Mouse (Mus musculus) CH12.LX (cell line): ENCODE data around the gene Cebpe. TPM values are rescaled to one million over a fixed set of nuclear protein-coding genes. Genes with fewer than 3 reads are reported as not detected.

Experiments
- DNase-seq: peaks from one replicate; pipeline ENCODE4 v3.0.0-alpha.2; 2013; ENCODE audit errors: extremely low read depth
- H3K27ac ChIP-seq: 2 replicates; pipeline ENCODE4 v1.5.1; 2012; ENCODE audit warnings: low read depth, mild to moderate bottlenecking, control low read depth, moderate library complexity; ENCODE audit not compliant: insufficient read depth
- H3K27me3 ChIP-seq: replicated peaks from 2 replicates; pipeline ENCODE3; 2012; ENCODE audit warnings: inconsistent platforms
- H3K36me3 ChIP-seq, 2 experiments: replicated peaks in 1 of 2; 2 replicates each; pipeline versions ENCODE3 to v1.6.1; 2012; ENCODE audit warnings: inconsistent platforms in 1 of 2, low read length in 1 of 2, mild to moderate bottlenecking in 1 of 2, mixed read lengths in 1 of 2, moderate library complexity in 1 of 2; ENCODE audit not compliant: control insufficient read depth in 1 of 2, insufficient read depth in 1 of 2
- H3K4me1 ChIP-seq, 2 experiments: 2 replicates each; pipeline ENCODE4 v1.6.1; 2012; ENCODE audit warnings: inconsistent platforms in 1 of 2, moderate library complexity in 1 of 2; ENCODE audit not compliant: insufficient read depth in 2 of 2, control insufficient read depth in 1 of 2
- H3K4me2 ChIP-seq: 2 replicates; pipeline ENCODE4 v1.6.1; 2012; ENCODE audit warnings: low read depth, mild to moderate bottlenecking, control low read depth; ENCODE audit not compliant: poor library complexity, insufficient read depth, severe bottlenecking
- H3K4me3 ChIP-seq, 3 experiments: fragments of 150-350 bp in 1 of 3; sonication (generic) in 1 of 3; replicated peaks in 1 of 3; 2 replicates each; pipeline versions ENCODE3 to v1.5.1; 2011 to 2012; ENCODE audit warnings: low read depth in 2 of 3, low read length in 2 of 3, mild to moderate bottlenecking in 2 of 3, moderate library complexity in 2 of 3, control low read depth in 1 of 3, improper control_type of control experiment in 1 of 3, inconsistent platforms in 1 of 3, mixed read lengths in 1 of 3; ENCODE audit not compliant: poor library complexity in 1 of 3
- H3K79me2 ChIP-seq: replicated peaks from 2 replicates; pipeline ENCODE4 v1.6.1; 2012; ENCODE audit warnings: mild to moderate bottlenecking, moderate library complexity; ENCODE audit not compliant: control insufficient read depth, poor library complexity, insufficient read depth, severe bottlenecking; ENCODE audit errors: extremely low read depth
- H3K9ac ChIP-seq: 2 replicates; pipeline ENCODE4 v1.6.1; 2012; ENCODE audit warnings: low read depth, mild to moderate bottlenecking, control low read depth, moderate library complexity; ENCODE audit not compliant: insufficient read depth
- H3K9me3 ChIP-seq: replicated peaks from 2 replicates; pipeline ENCODE3; 2012; ENCODE audit warnings: low read length, inconsistent platforms, mixed read lengths
- CTCF ChIP-seq, 2 experiments: IDR thresholded peaks in 1 of 2; conservative IDR thresholded peaks in 1 of 2; 2 replicates each; pipeline ENCODE4 v1.5.1; 2011 to 2012; ENCODE audit warnings: low read depth in 2 of 2, low read length in 2 of 2, improper control_type of control experiment in 1 of 2, inconsistent platforms in 1 of 2, mild to moderate bottlenecking in 1 of 2, moderate library complexity in 1 of 2
- EP300 ChIP-seq: IDR thresholded peaks from 2 replicates; pipeline ENCODE4 v1.6.1; 2011; ENCODE audit warnings: low read length, improper control_type of control experiment
- ETS1 ChIP-seq: conservative IDR thresholded peaks from 2 replicates; pipeline ENCODE4 v1.6.1; 2012; ENCODE audit warnings: low read depth, mild to moderate bottlenecking, inconsistent platforms, low read length, improper control_type of control experiment, moderate library complexity
- GABPA ChIP-seq: IDR thresholded peaks from 2 replicates; pipeline ENCODE4 v1.6.1; 2012; ENCODE audit warnings: low read depth, low read length, improper control_type of control experiment, inconsistent platforms; ENCODE audit not compliant: insufficient replicate concordance
- HCFC1 ChIP-seq: IDR thresholded peaks from 2 replicates; pipeline ENCODE4 v1.6.1; 2012; ENCODE audit warnings: low read depth, mild to moderate bottlenecking, inconsistent platforms, low read length, improper control_type of control experiment
- JUN ChIP-seq: IDR thresholded peaks from 2 replicates; pipeline ENCODE4 v1.6.1; 2011; ENCODE audit warnings: low read depth, mild to moderate bottlenecking, low read length, improper control_type of control experiment, moderate library complexity; ENCODE audit not compliant: insufficient read depth
- JUND ChIP-seq: conservative IDR thresholded peaks from 2 replicates; pipeline ENCODE4 v1.6.1; 2011; ENCODE audit warnings: low read depth, low read length, improper control_type of control experiment
- KAT2A ChIP-seq: IDR thresholded peaks from 2 replicates; pipeline ENCODE4 v1.6.1; 2012; ENCODE audit warnings: low read length, improper control_type of control experiment, inconsistent platforms; ENCODE audit not compliant: insufficient replicate concordance
- MAX ChIP-seq: IDR thresholded peaks from 2 replicates; pipeline ENCODE4 v1.6.1; 2011; ENCODE audit warnings: low read length, improper control_type of control experiment
- MAZ ChIP-seq: IDR thresholded peaks from 2 replicates; pipeline ENCODE4 v1.6.1; 2012; ENCODE audit warnings: low read depth, mild to moderate bottlenecking, inconsistent platforms, low read length, improper control_type of control experiment, moderate library complexity
- MYC ChIP-seq: IDR thresholded peaks from 2 replicates; pipeline ENCODE4 v1.6.1; 2011; ENCODE audit warnings: low read depth, mild to moderate bottlenecking, improper control_type of control experiment, low read length
- PAX5 ChIP-seq: IDR thresholded peaks from 2 replicates; pipeline ENCODE4 v1.6.1; 2012; ENCODE audit warnings: low read length, inconsistent platforms, mixed read lengths
- POLR2A ChIP-seq: IDR thresholded peaks from 2 replicates; pipeline ENCODE4 v1.6.1; 2011; ENCODE audit warnings: low read depth, mild to moderate bottlenecking, improper control_type of control experiment, low read length
- SMC3 ChIP-seq: IDR thresholded peaks from 2 replicates; pipeline ENCODE4 v1.6.1; 2011; ENCODE audit warnings: low read depth, low read length, improper control_type of control experiment
- UBTF ChIP-seq: IDR thresholded peaks from 2 replicates; pipeline ENCODE4 v1.6.1; 2012; ENCODE audit warnings: low read depth, mild to moderate bottlenecking, inconsistent platforms, low read length, improper control_type of control experiment, moderate library complexity
- USF1 ChIP-seq: IDR thresholded peaks from 2 replicates; pipeline ENCODE4 v1.6.1; 2014; ENCODE audit warnings: low read depth, mild to moderate bottlenecking, inconsistent platforms, low read length, improper control_type of control experiment
- ZMIZ1 ChIP-seq: IDR thresholded peaks from 2 replicates; pipeline ENCODE4 v1.6.1; 2012; ENCODE audit warnings: low read depth, mild to moderate bottlenecking, inconsistent platforms, low read length, improper control_type of control experiment
- dilution Hi-C: fragments of 300-500 bp; cut with MboI; formaldehyde crosslinking; loops from 2 replicates; pipeline ENCODE4 v1.14.3; 2020; ENCODE audit warnings: low sequenced_read_pairs; ENCODE audit not compliant: extremely low pct_unique_long_range_greater_than_20kb, extremely low pct_ligation_motif_present
- in situ Hi-C: fragments of 300-500 bp; cut with MboI; formaldehyde crosslinking; loops from 3 replicates; pipeline ENCODE4 v1.14.3; 2019; ENCODE audit warnings: low sequenced_read_pairs, low pct_ligation_motif_present, low pct_unique_long_range_greater_than_20kb, mixed read lengths
- polyA plus RNA-seq: library from polyadenylated mRNA; unstranded; fragments of >175 nt; gene quantifications from 2 replicates; pipeline ENCODE4 v1.2.1, GENCODE M21; 2012; ENCODE audit warnings: low read depth; ENCODE audit not compliant: insufficient read length
- total RNA-seq, 2 experiments: library from RNA; depleted of rRNA; stranded (reverse); fragments of 300-350 nt in 1 of 2; fragments of >200 nt in 1 of 2; gene quantifications; 2 replicates each; pipeline ENCODE4 v1.2.3; 2012 to 2014

Cebpe gene
- total and polyA plus RNA-seq, 3 experiments: 0.34 TPM; not detected in 2

GRCm38 (mm10) chr14:54741721-54742120 is 29.7 kb upstream of the Cebpe start:
- Histone ChIP-seq H3K79me2 (no peaks in the 10 kb centered on the region), H3K4me2 (no peak overlapping the region), H3K9me3 (no peaks in the 10 kb centered on the region), H3K9ac (no peak overlapping the region), H3K36me3 (no peaks in the 10 kb centered on the region), H3K4me3 (no peak overlapping the region), H3K27me3 (no peaks in the 10 kb centered on the region), H3K27ac (no peak overlapping the region), H3K4me1 (peaks cover 0 to 3% of the 10 kb centered on the region in 2 experiments; a peak in 1 of 4 replicates)
- in situ Hi-C loops: no loop called here
- DNase-seq: no peak
- TF ChIP-seq JUND: no peak
- TF ChIP-seq ZMIZ1: no peak
- TF ChIP-seq USF1: no peak
- no peak for TF ChIP-seq KAT2A
- TF ChIP-seq ETS1: no peak
- TF ChIP-seq EP300: no peak
- dilution Hi-C loops: no loop called here

- no peaks in the 10 kb centered on the region for H3K79me2 ChIP-seq
- no peak for TF ChIP-seq GABPA
- no peak for TF ChIP-seq JUN
- no peak for TF ChIP-seq MAZ
- TF ChIP-seq SMC3: no peak
- TF ChIP-seq MYC: no peak
- no peak for TF ChIP-seq UBTF
- TF ChIP-seq PAX5: no peak
- no peak for TF ChIP-seq POLR2A
- no peak for TF ChIP-seq CTCF (conservative IDR thresholded peaks at IDR 0.05 in 1 of 2, IDR thresholded peaks at IDR 0.05 in 1 of 2; ENCODE audit: low read depth in 2 of 2, low read length in 2 of 2)
- no peak for TF ChIP-seq HCFC1
- TF ChIP-seq KAT2A: no peak
- no peak for TF ChIP-seq MAX
- TF ChIP-seq, all 38 proteins: peak for 0
- DNase-seq: no peak
- Histone ChIP-seq H3K27me3 (no peaks in the 10 kb centered on the region), H3K9ac (no peak overlapping the region), H3K4me2 (no peak overlapping the region), H3K27ac (no peak overlapping the region), H3K4me3 (no peak overlapping the region), H3K9me3 (no peaks in the 10 kb centered on the region), H3K36me3 (no peaks in the 10 kb centered on the region), H3K4me1 (no peaks in the 10 kb centered on the region)
- in situ Hi-C loops: loop anchor here (5.0 kb wide), 1 partner anchor 35 kb away; no protein-coding TSS in a partner anchor
- dilution Hi-C loops: no loop called here
Observed at GRCm38 (mm10) chr14:54737634-54738033, 25.7 kb upstream of the Cebpe start.
